Mouse (Mus musculus): ENCODE measurements at regions not wholly inside any gene's neighbourhood (a gene's known extent, or its start where the extent isn't known, plus 50 kb on each side); places are given as distances from the start of the nearest gene placed in this dataset.
"Not testable (repeated sequence)": the region's sequence is repeated elsewhere in the genome, so short reads cannot be mapped to it uniquely, and the experiment has no call there.

- no peak for DNase-seq
Observed at GRCm38 (mm10) chr10:99320797-99321196, 57.8 kb downstream of the Dusp6 start.

- no peak for DNase-seq
Observed at GRCm38 (mm10) chr10:99323358-99323757, 60.3 kb downstream of the Dusp6 start.

GRCm38 (mm10) chr10:99327501-99327900 lies 64.5 kb downstream of the Dusp6 start:
- DNase-seq: no peak

GRCm38 (mm10) chr10:99328568-99328967 lies 65.5 kb downstream of the Dusp6 start:
- DNase-seq: no peak

- DNase-seq: no peak
Observed at GRCm38 (mm10) chr10:99329469-99329868, 66.4 kb downstream of the Dusp6 start.

- no peak for DNase-seq
Observed at GRCm38 (mm10) chr10:99330519-99330918, 67.5 kb downstream of the Dusp6 start.

- no peak for DNase-seq
Observed at GRCm38 (mm10) chr10:99331876-99332275, 68.8 kb downstream of the Dusp6 start.

- DNase-seq: no peak
Observed at GRCm38 (mm10) chr10:99333831-99334230, 70.8 kb downstream of the Dusp6 start.

GRCm38 (mm10) chr10:99336091-99336490 lies 73.1 kb downstream of the Dusp6 start:
- no peak for DNase-seq

GRCm38 (mm10) chr10:99338790-99339189 lies 75.8 kb downstream of the Dusp6 start:
- DNase-seq: not testable (repeated sequence)

GRCm38 (mm10) chr10:99339291-99339912 lies 76.4 kb downstream of the Dusp6 start:
- DNase-seq: not testable (repeated sequence)

GRCm38 (mm10) chr10:99340057-99340456 lies 77.0 kb downstream of the Dusp6 start:
- DNase-seq: not testable (repeated sequence)

GRCm38 (mm10) chr10:99349125-99349716 lies 86.2 kb downstream of the Dusp6 start:
- no peak for DNase-seq

- DNase-seq: no peak
Observed at GRCm38 (mm10) chr10:99353541-99354292, 90.7 kb downstream of the Dusp6 start.

GRCm38 (mm10) chr10:99354352-99354751 lies 91.3 kb downstream of the Dusp6 start:
- DNase-seq: no peak

GRCm38 (mm10) chr10:99355303-99355702 lies 92.3 kb downstream of the Dusp6 start:
- DNase-seq: no peak

- no peak for DNase-seq
Observed at GRCm38 (mm10) chr10:99356221-99356620, 93.2 kb downstream of the Dusp6 start.

- no peak for DNase-seq
Observed at GRCm38 (mm10) chr10:99356883-99357282, 93.9 kb downstream of the Dusp6 start.

- no peak for DNase-seq
Observed at GRCm38 (mm10) chr10:99357347-99357746, 94.3 kb downstream of the Dusp6 start.

GRCm38 (mm10) chr10:99358256-99358655 lies 95.2 kb downstream of the Dusp6 start:
- no peak for DNase-seq

GRCm38 (mm10) chr10:99359439-99359866 lies 96.4 kb downstream of the Dusp6 start:
- DNase-seq: no peak

GRCm38 (mm10) chr10:99360601-99361000 lies 97.6 kb downstream of the Dusp6 start:
- not testable (repeated sequence) for DNase-seq

- DNase-seq: no peak
Observed at GRCm38 (mm10) chr10:99366162-99366561, 103.1 kb downstream of the Dusp6 start.

Measured in gastrocnemius, postnatal 10 days (tissue).